Mouse (Mus musculus) macrophage (primary cell): Measurements from ENCODE around the gene Tas2r135. TPM values are rescaled to one million over a fixed set of nuclear protein-coding genes. Genes with fewer than 3 reads are reported as not detected.

Experiments
- H3K27ac ChIP-seq: fragments of 350-480 bp; formaldehyde crosslinking; 2 replicates; pipeline ENCODE4 v1.9.0; 2021
- H3K36me3 ChIP-seq: fragments of 350-480 bp; formaldehyde crosslinking; 2 replicates; pipeline ENCODE4 v1.9.0; 2021; ENCODE audit errors: inconsistent target
- H3K4me3 ChIP-seq: fragments of 350-480 bp; formaldehyde crosslinking; 2 replicates; pipeline ENCODE4 v1.9.0; 2021; ENCODE audit errors: inconsistent target
- H3K79me2 ChIP-seq: fragments of 350-480 bp; formaldehyde crosslinking; 2 replicates; pipeline ENCODE4 v1.9.0; 2021; ENCODE audit errors: inconsistent target
- WGBS: methylation state at CpG from one replicate; pipeline ENCODE4 v1.1.7; 2026; ENCODE audit warnings: inconsistent platforms; ENCODE audit not compliant: missing documents; 5-methylcytosine and 5-hydroxymethylcytosine counted together
- polyA plus RNA-seq: library from polyadenylated mRNA; stranded (reverse); fragments of 250-400 nt; gene quantifications from 3 replicates; pipeline ENCODE4 v1.2.4, GENCODE M21; 2018; ENCODE audit warnings: inconsistent platforms

The Tas2r135 gene
- polyA plus RNA-seq, 1 experiment from 2014 or later: not detected

DNA sequence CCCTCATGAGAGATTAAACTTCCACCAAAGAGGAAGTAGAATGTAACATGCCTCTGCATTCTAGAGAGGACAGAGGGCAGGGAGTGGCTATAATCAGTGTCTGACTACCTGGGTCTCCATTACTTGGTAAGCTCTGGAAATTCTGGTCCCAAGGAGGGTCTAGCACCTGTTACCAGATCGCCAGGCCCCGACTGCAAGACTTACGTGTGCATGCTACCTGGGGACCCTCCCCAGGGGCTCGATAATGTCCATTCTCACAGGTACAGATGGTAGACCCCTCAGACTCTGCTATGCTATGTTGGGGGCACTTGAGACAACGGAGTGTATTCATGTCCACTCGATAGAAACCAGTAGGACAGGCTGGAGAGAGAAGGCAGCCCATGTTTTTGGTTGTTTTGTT lies 40.0 kb upstream of the Tas2r135 start:
- Histone ChIP-seq H3K27ac (no peak overlapping the region), H3K4me3 (no peak overlapping the region), H3K36me3 (peaks cover 5% of the 10 kb centered on the region; the same call in 1 of the 2 replicates), H3K79me2 (no peaks in the 10 kb centered on the region)
- WGBS: 95% methylated on average over 5 of the region's 6 CpGs

DNA sequence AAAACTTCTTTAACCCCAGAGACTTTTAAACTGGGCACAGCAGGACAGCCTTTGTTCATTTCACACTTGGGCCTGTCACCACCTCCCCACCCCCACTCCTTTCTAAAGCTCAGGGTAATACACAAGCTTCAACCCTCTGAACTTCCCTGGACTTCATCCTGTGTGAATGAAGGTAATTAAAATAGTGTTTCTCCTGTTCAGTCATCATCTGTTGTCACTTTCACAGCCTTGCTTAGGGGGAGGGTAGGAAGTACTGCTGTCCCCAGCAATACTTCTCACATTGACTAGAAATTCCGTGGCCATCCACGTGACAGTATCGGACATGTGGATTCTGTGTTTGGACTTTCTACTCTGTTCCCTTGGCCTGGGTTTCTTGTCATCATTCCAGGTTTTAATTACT lies 35.4 kb upstream of the Tas2r135 start:
- Histone ChIP-seq H3K4me3 (no peak overlapping the region), H3K27ac (no peak overlapping the region), H3K36me3 (no peaks in the 10 kb centered on the region), H3K79me2 (no peaks in the 10 kb centered on the region)
- 97% methylated on average over 3 of the region's 3 CpGs for WGBS

DNA sequence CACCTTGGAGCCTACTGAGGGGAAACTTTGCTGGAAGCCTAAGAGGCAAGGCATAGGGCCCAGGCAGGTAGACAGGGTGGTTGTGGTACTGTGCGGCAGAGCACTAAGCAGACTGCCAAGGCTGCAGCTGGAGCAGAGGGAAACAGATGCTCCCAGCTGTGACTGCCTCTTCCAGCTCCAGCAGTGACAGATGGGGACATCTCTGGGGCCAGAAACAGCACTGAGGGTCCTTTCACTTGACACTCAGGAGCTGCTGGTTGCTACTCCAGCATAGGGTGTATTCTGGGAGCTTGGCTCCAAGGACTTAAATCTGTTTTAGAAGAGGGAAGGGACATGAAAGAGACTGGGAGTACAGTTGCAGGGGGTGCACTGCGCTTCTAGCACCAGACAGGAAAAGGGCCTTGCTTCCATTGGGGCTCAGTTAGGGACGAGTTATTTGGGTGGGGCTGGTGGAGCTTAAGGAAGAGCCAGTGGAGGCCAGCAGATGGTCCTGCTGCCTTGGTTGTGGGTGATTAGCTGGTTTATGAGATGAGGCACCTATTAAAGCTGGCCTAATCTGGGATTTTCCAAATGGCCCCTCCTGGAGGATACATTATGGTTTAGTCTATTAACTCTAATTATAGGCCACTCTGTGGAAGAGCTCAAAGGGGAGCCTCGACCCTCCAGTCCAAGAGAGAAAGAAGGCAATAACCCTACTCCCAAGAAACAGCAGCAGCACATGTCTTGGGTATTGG lies 34.4 kb upstream of the Tas2r135 start:
- 94% methylated on average over 4 of the region's 4 CpGs for WGBS
- no peak overlapping the region for H3K27ac ChIP-seq

DNA sequence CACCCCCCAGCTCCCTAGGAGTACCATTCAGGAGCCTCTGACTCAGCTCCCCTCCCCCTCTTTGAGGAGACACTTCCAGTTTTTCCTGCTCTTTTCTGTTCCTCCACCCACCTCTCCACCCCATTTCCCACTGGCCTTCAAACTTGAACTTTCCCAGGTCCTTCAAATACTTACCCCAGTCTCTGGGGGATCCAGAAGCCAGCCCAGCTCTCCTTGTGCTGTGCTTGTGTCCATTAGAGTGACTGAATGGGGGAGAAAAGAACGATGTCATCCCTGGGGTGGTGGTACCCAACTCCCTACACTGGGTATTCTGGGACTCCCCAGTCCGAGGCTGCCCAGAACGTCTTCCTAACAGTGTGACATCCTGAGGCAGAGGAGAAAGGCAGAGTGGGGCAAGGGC lies 33.2 kb upstream of the Tas2r135 start:
- 68% methylated on average over 3 of the region's 3 CpGs for WGBS
- H3K4me3 ChIP-seq: no peak overlapping the region

More for the DNA sequence above, 34.4 kb upstream of the Tas2r135 start:
- Histone ChIP-seq H3K36me3 (no peaks in the 10 kb centered on the region), H3K79me2 (no peaks in the 10 kb centered on the region), H3K4me3 (no peak overlapping the region)

DNA sequence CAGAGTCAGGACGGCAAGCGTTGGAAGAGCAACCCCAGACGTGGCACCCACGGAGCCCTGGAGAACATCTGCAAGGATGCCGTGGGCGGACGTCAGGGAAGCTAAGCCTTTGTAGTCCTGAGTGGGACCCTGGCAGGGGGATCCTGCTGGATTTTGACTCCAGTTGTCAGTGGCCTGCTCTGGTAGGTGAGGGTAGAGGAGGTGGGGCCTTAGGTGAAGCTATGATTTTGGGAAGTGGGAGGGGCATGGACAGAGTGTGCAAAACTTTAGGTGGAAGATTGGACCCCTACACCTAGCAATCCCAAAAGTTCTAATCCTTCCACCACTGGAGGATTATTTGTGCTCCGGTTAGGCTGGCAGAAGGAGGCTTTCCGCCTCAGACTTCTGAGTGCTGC lies 32.8 kb upstream of the Tas2r135 start:
- Histone ChIP-seq H3K27ac (no peak overlapping the region), H3K79me2 (no peaks in the 10 kb centered on the region), H3K4me3 (no peak overlapping the region), H3K36me3 (no peaks in the 10 kb centered on the region)
- WGBS: 90% methylated on average over 7 of the region's 9 CpGs

More for the DNA sequence above, 33.2 kb upstream of the Tas2r135 start:
- Histone ChIP-seq H3K36me3 (no peaks in the 10 kb centered on the region), H3K79me2 (no peaks in the 10 kb centered on the region), H3K27ac (no peak overlapping the region)

DNA sequence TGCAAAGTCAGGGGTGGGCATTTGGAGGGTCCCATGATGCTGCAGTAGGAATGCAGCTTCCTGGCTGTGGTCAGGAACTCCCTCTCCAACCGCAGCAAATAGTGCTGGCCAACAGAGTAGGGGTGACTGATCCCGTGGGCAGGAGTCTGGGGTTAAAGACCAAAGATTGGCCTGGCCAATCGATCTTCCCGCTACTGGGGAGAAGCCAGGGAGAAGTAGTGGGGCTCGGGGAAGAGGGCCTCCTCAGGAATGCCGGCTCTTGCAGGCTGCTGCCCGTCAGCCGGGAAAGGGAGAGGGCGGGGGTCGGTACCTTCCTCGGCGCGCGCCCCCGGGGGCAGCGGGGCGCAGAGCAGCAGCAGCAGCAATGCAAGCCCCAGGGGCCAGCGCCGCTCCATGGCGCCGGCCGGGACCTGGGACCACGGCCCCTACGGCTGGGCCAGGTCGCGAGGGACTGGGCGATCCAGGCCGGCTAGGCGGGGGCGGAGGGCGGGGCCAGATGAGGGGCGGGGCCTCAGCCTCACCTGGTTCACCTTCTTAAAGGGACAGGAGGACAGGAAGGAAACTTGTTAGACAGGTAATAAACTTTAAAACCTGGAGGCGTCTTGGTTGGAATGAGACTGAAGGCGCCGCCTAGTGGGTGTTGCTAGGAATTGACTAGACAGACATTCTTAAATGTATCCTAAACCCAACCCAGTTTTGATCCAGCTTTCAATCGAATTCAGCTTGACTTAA lies 32.3 kb upstream of the Tas2r135 start, which contains the start of gene Epha1:
Gene Epha1 (minus strand): TSS at position 453 of the 732 bp plus-strand sequence.
- 6% methylated on average over 31 of the region's 36 CpGs for WGBS
- Histone ChIP-seq H3K4me3 (no peak within 1 kb of the TSS), H3K27ac (no peak within 1 kb of the TSS)

DNA sequence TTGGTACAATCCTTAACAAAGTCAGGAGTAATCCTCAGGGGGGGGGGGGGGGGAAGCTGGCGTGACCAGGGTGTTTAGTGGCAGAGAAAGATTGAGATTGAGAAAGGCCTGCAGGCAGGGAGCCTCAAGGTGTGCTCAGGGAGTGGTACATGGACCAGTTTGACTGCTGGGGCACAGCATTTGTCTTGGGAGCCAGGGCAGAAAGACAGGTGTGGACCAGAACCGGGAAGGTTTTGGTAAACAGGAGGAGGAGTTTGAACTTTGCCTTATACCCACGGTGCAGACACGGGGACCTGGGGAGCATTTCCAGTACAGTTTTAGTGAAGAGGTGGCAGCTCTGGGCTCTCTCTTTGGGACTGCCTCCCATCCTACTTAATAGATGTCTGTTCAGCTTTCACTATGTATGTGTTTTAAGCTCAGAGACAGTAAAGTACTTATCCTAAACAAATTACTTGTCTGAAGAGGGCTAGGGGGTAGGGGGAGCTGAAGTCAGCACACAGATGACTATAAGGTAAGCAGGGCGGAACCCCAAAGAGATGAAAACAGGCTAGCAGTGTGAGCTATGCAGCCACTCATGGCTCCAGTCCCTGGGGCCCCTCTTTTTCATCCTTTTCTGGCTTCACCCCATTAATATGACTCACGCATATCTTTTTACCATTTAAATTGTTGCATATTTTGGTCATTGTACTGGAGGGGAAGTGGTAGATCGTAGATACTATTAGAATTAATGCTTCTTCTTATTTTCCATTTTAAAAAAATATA lies 31.4 kb upstream of the Tas2r135 start:
- no peak overlapping the region for H3K4me3 ChIP-seq
- WGBS: 40% methylated on average over 5 of the region's 7 CpGs
- H3K36me3 ChIP-seq: no peaks in the 10 kb centered on the region
- H3K79me2 ChIP-seq: no peaks in the 10 kb centered on the region
- H3K27ac ChIP-seq: no peak overlapping the region

More for the DNA sequence above, 32.3 kb upstream of the Tas2r135 start, which contains the start of gene Epha1:
- Histone ChIP-seq H3K36me3 (no peaks in the 10 kb centered on the region), H3K79me2 (no peaks in the 10 kb centered on the region)

DNA sequence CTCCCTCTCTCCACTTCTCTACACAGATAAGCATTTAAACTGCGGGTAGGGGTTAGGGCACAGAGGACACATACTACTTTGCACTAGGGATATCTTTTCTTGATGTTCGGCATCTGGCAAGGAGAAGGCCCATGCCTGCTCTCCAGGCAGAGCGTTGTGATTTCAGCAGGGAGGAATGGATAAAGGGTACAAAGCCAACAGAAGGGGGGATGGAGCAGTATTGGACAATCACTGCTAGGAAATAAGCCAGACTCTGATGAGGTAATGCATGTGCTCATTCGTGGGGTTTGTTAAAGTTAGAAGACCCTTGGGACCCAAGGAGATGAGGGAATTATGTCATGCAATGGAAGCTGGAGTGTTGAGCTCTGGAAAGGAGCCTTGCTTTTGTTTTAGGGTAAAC lies 30.5 kb upstream of the Tas2r135 start:
- H3K27ac ChIP-seq: no peak overlapping the region
- H3K79me2 ChIP-seq: no peaks in the 10 kb centered on the region
- no peaks in the 10 kb centered on the region for H3K36me3 ChIP-seq
- H3K4me3 ChIP-seq: no peak overlapping the region
- WGBS: 98% methylated on average over 4 of the region's 4 CpGs

DNA sequence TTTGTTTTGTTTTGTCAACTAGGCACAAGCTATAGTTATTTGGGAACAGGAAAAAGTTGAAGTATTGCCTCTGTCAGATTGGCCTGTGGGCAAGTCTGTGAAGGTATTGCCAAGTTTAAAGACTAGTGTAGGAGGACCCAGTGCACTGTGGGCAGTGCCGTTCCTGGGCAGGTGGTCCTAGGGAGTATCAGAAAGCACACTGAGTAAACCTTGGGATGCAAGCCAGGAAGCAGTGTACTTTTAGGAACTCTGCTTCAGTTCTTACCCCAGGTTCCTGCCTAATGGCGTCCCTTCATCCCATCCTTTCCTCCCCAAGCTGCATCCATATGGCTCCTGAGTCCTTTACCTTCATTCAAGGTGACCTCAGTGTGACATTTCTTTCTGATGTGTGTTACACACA lies 30.1 kb upstream of the Tas2r135 start:
- Histone ChIP-seq H3K79me2 (no peaks in the 10 kb centered on the region), H3K27ac (no peak overlapping the region), H3K4me3 (no peak overlapping the region), H3K36me3 (no peaks in the 10 kb centered on the region)
- WGBS: 100% methylated on average over 2 of the region's 2 CpGs

DNA sequence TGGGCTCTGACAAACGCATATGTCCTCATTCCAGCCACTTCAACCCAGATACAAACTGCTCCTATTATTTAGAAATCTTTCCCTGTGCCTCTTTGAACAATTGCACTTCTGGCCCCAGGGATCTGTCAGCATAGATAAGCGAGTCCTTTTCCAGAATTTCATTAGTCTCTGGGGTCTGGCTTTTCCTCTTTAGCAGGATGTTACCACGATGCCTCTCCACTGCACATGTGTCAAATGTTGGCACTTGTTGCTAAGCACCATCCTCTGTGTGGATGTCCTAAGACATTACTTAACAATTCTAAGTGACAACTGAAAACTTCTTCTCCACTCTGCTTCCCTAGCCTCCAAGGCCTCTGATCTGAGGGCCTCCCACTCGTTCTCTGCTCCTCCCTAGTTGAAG lies 29.2 kb upstream of the Tas2r135 start:
- H3K79me2 ChIP-seq: no peaks in the 10 kb centered on the region
- no peak overlapping the region for H3K4me3 ChIP-seq
- no peak overlapping the region for H3K27ac ChIP-seq
- WGBS: 54% methylated on average over 4 of the region's 4 CpGs
- H3K36me3 ChIP-seq: no peaks in the 10 kb centered on the region

DNA sequence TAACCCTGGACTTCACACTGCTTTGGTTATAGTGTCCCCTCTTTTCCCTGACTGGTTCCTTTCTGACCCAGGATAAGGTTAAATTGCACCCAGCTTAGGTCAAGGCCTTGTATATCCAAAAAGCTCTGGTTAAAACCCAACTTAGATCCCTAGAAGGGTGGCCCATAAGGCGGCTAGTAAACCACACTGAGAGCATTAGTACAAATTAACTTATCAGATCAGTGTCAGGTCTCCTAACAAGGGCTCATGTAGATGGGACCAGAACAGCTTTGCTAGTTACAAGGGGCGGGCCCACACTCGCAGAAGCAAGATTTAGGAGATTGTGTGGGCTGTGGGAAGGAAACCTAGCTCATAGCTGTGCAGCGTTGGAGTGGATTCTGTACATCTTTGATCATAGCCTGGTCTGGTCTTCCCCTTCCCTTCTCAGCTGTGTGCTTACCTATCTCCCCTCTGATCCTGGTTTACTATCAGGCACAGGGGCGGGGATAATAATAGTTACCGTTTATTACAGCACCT lies 28.7 kb upstream of the Tas2r135 start:
- H3K4me3 ChIP-seq: no peak overlapping the region
- 76% methylated on average over 6 of the region's 6 CpGs for WGBS
- H3K27ac ChIP-seq: no peak overlapping the region

DNA sequence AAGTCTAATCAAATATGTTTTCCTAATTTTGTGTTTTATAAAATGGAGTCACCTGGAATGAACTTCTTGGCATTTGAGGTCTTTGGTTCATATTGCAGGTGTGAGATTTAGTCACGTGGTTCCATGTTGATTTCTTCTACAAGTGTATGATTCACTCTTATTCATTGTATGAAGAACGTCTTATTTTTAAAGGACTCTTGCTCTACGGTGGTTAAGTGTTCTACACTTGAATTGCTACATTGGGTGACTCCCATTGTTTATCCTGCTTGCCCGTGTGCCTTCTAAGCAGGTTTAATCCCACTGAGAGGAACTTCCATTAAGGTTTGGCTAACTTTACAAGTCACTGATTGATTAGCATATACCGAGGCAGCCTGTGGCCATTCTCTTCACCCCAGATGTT lies 28.0 kb upstream of the Tas2r135 start:
- Histone ChIP-seq H3K4me3 (no peak overlapping the region), H3K36me3 (no peaks in the 10 kb centered on the region), H3K79me2 (no peaks in the 10 kb centered on the region), H3K27ac (no peak overlapping the region)
- WGBS: 97% methylated on average over 5 of the region's 5 CpGs

More for the DNA sequence above, 28.7 kb upstream of the Tas2r135 start:
- H3K79me2 ChIP-seq: no peaks in the 10 kb centered on the region
- H3K36me3 ChIP-seq: no peaks in the 10 kb centered on the region

DNA sequence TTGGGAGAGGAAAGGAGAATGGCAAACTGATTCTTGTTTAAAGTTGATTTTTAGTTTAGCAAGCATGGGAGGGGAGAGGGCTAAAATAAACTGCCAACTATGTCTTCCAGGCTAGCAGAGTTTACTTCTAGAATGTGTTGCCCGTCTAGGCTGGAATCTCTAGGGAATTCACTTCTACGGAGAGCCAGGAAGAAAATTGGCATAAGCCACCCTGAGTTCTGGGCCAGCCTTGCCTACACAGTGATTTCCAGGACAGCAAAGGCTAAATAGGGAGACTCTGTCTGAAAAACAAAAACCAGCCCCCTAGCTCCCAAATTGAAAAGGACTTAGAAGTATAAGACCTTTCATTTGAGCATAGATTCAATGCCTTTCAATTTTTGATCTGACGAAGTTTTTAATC lies 25.7 kb upstream of the Tas2r135 start:
- Histone ChIP-seq H3K4me3 (no peak overlapping the region), H3K27ac (no peak overlapping the region), H3K36me3 (no peaks in the 10 kb centered on the region), H3K79me2 (no peaks in the 10 kb centered on the region)
- WGBS: 91% methylated on average over 3 of the region's 3 CpGs

DNA sequence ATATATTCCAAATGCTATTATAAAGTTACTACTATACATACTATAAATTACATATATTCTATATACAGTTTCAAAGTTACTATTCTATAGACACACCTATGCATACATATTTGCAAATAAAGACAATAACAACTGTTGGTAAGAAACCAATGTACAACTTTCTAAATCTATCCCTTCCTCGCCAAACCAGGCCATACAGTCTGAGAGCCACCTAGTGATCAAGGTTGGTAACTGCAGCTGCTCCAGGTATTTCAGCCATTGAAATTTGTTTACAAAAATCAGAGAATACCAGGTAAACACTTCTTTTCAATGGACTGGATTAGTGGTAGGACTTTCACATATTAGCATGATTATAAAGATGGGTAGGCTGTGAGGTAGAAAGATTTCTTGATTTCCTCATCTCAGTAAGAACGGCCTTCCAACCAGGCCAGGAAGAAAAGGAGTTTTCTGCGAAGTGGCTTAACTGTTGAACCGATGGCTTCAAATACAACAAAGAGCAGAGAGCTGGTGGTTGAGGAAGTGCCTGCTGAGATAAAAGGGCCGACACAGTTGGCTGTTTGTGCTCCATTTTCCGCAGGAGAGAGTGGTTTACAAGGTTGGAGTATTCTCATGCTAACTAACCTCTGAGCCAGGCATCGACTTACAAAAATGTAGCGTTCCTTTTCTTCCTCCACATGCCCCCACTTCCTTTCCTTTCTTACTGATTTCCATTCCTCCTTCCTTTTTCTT lies 24.7 kb upstream of the Tas2r135 start:
- Histone ChIP-seq H3K4me3 (no peak overlapping the region), H3K36me3 (no peaks in the 10 kb centered on the region), H3K27ac (no peak overlapping the region), H3K79me2 (no peaks in the 10 kb centered on the region)
- 57% methylated on average over 8 of the region's 8 CpGs for WGBS
